Mouse (Mus musculus) cortical plate, adult 2 months (tissue): ENCODE measurements around the gene Clptm1l.

Experiments
- CTCF ChIP-seq: fragments of 200-500 bp; IDR thresholded peaks from 2 replicates; pipeline ENCODE4 v1.5.1; 2011; ENCODE audit warnings: mild to moderate bottlenecking, control low read depth, low read length; ENCODE audit not compliant: insufficient read depth; ENCODE audit errors: extremely low read depth
- POLR2A ChIP-seq: fragments of 200-500 bp; IDR thresholded peaks from 2 replicates; pipeline ENCODE4 v1.6.1; 2011; ENCODE audit warnings: mild to moderate bottlenecking, low read length, control low read depth; ENCODE audit not compliant: insufficient read depth; ENCODE audit errors: extremely low read depth

DNA sequence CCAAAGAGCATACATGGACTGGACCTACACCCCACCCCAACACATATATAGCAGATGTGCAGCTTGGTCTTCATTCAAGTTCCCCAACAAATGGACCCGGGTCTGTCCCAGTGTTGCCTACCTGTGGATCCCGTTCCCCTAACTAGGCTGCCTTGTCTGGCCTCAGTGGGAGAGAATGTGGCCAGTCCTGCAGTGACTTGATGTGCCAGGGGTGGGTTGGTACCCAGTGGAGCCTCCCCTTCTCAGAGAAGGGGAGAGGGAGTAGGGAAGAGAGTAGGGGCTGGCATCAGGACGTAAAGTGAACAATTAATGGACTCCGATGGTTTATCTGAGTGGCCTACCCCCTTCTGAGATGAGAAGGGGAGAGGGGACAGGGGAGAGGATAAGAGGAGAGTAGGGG, 760 bp upstream of the Clptm1l start:
- TF ChIP-seq CTCF (no peak), POLR2A (no peak)
